Mouse (Mus musculus) adipose tissue, adult 10 weeks (tissue): ENCODE results near the gene Kif11. TPM values are rescaled to one million over a fixed set of nuclear protein-coding genes. Genes with fewer than 3 reads are reported as not detected.

Source experiments
- polyA plus RNA-seq: library from polyadenylated mRNA; stranded (reverse); fragments of 350-450 nt; fragmentation: Illumina TruSeq; extraction: RNeasy Lipid Tissue Mini Kit (QIAGEN cat#74804); gene quantifications from one replicate; pipeline ENCODE4 v1.2.3, GENCODE M21; 2014; ENCODE audit warnings: low read depth, low replicate concordance

The Kif11 gene
- polyA plus RNA-seq = 1.9 TPM

GRCm38 (mm10) chr19:37375755-37376615, at the start of gene Kif11:
TSS of gene Kif11 (plus strand) at chr19:37376403.

GRCm38 (mm10) chr19:37337752-37338151, 38.5 kb upstream of the Kif11 start, which contains the start of gene Ide:
TSS of gene Ide (minus strand) at chr19:37337852.

GRCm38 (mm10) chr19:37434263-37434951, 58.2 kb downstream of the Kif11 start, which contains the start of gene Hhex:
TSS of gene Hhex (plus strand) at chr19:37434810.

Other genes with a start within 250 kb of the Kif11 start
- 74.0 TPM for gene March5, start 168.9 kb upstream of the Kif11 start, polyA plus RNA-seq
- gene Cpeb3, start 167.8 kb upstream of the Kif11 start, polyA plus RNA-seq = 11.2 TPM
- 36.8 TPM for gene Ide, start 38.6 kb upstream of the Kif11 start, polyA plus RNA-seq
- 3.4 TPM for gene Hhex, start 58.4 kb downstream of the Kif11 start, polyA plus RNA-seq
- 14.5 TPM for gene Exoc6, start 174.0 kb downstream of the Kif11 start, polyA plus RNA-seq